Mouse (Mus musculus): ENCODE measurements at regions not wholly inside any gene's neighbourhood (a gene's known extent, or its start where the extent isn't known, plus 50 kb on each side); places are given as distances from the start of the nearest gene placed in this dataset.

DNA sequence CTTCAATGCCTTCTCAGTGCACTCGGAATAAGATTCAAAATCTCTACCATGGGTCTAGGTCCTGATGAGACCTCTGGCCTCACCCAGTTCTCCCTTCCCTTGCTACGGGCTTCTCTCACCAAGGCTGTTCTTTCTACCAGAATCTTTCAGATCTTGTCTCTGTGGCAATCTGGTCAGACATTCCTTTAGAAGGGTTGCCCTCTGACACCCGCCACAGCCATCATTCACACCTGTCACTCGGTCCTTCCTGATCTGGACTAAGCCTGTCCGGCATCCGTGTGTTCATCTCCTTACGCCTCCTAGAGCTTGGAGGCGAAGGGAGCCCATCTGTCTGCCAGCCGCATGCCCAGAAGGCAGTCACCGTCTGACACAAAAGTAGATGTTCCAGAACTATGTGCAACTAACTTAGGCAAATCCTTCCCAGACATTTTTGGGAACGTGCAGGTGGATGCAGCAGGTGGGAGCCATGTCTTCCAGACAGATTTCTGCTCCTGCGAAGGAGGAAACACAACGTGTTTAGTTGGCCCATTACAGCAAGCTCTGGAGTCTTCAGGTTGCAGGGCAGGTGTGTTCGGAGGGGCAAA is 77.7 kb downstream of the Fam76b start:
- no peak for DNase-seq (ENCODE audit: inconsistent age in 2 of 2, low spot score in 1 of 2)

DNA sequence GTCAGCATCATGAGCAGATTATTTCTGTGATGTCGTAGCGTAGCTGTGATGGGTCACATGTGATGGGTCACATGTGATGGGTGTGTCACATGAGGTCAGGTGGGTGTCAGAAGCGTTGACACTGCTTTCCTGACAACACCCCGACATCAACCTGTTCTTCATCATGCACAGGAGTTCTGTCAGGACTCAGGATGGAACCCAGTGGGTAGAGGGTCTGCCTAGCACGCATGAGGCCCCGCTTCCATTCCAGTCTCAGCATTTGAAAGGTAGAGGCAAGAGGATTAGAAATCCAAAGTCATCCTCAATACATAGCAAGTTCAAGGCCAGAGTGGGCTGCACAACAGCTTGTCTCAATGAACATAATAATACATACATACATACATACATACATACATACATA is 79.2 kb downstream of the Fam76b start:
- DNase-seq (ENCODE audit: inconsistent age in 2 of 2, low spot score in 1 of 2): no peak

- DNase-seq (ENCODE audit: inconsistent age in 2 of 2, low spot score in 1 of 2): no peak
These were observed 82.1 kb downstream of the Fam76b start for GRCm38 (mm10) chr9:13909604-13910003.

- DNase-seq (ENCODE audit: inconsistent age in 2 of 2, low spot score in 1 of 2): no peak
These were observed 82.6 kb downstream of the Fam76b start for GRCm38 (mm10) chr9:13910091-13910490.

GRCm38 (mm10) chr9:13913459-13913858 is 85.9 kb downstream of the Fam76b start:
- no peak for DNase-seq (ENCODE audit: inconsistent age in 2 of 2, low spot score in 1 of 2)

- no peak for DNase-seq (ENCODE audit: inconsistent age in 2 of 2, low spot score in 1 of 2)
These were observed 86.6 kb downstream of the Fam76b start for GRCm38 (mm10) chr9:13914131-13914530.

DNA sequence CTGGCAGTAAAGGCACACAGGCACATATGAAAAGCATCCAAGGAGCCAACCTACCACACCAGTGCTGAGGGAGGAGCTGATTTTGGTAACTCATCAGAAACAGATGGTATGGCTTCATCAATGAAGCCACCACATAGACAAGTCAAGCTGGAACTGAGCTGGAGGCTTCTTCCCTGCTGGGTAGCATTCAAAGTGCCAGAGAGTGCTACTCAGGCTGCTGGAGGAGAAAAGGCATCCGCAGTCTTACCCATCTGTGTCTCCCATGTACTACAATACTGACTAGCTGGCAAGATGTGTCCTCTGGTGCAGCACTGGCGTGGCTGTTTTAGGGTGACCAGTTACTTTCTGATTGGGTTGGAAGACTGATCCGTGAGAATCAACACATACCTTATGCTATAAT is 87.3 kb downstream of the Fam76b start:
- DNase-seq (ENCODE audit: inconsistent age in 2 of 2, low spot score in 1 of 2): no peak

GRCm38 (mm10) chr9:13916837-13917236 is 89.3 kb downstream of the Fam76b start:
- no peak for DNase-seq (ENCODE audit: inconsistent age in 2 of 2, low spot score in 1 of 2)

- no peak for DNase-seq (ENCODE audit: inconsistent age in 2 of 2, low spot score in 1 of 2)
These were observed 91.2 kb downstream of the Fam76b start for GRCm38 (mm10) chr9:13918606-13919202.

DNA sequence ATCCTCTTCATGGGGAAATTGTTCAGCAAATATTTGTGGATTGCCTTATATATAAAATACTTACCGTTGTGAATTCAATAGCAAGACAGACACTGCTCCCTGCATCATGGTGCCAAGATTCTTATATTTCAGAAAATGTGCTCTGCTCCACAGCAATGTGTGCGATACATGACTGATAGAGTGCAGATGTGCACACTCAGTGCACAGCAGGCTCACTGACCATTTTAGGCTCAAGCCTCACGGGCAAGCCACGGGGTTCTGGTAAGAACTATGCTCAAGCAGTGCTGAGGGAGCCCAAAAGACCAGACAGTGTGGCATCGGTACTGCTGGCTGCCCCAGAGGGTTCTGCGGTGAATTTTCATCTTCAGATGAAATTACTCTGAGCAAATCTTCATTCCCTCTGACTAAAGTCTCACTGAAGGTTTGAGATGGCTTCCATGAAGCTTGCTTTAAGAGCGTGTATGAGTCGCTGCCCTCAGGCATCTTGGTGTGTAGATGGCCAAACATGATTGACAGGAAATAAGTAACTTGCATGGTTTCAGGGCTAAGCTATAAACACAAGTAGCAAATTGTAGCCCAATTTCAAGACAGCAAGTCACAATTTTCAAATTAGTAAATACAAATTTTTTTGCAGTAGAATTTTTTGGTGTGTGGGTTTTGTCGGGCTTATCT is 92.4 kb downstream of the Fam76b start:
- DNase-seq (ENCODE audit: inconsistent age in 2 of 2, low spot score in 1 of 2): no peak

DNA sequence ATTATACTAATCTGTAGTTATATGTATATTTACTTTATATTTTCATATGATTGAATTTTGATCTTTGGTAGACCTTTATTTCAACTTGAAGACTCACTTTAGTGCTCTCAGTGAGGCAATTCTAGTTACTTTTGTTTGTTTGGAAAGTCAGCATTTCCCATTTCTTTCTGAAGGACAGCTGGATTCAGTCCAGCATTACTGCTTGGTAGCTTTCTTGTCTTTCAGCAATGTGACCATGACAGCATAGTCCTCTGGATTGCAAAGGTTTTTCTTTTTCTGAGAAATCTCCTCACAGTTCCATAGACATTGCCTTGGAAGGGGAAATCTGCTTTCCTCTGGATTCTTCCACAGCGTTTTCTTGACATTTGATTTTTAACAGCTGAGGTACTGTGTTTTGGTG is 93.1 kb downstream of the Fam76b start:
- peak in 1 of 2 experiments; percentile 77 for DNase-seq (ENCODE audit: inconsistent age in 2 of 2, low spot score in 1 of 2)

DNA sequence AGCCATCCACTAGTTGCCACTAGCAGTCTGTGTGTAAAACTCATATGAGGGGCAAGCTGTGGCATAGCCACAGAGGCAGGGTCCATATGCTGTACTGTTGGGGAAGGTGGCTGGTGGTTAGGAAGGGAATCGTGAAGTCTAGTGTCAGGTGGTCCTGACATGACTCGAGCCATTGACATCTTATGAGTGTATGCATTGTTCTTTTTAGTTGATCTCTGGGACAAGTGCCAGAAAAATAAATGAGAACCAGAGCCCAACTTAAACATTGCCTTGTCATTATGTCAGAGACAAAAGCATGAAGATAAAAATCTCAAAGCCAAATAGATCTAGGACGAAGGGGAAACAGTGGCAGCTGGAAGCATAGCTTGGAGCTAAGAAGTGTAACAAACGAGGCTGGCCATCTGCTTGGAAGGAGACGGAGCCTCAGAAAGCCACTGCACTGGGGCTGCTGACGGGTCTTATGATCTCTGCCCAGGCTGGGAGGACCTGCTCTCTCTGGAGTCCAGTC is 104.5 kb downstream of the Fam76b start:
- DNase-seq (ENCODE audit: inconsistent age in 2 of 2, low spot score in 1 of 2): no peak

DNA sequence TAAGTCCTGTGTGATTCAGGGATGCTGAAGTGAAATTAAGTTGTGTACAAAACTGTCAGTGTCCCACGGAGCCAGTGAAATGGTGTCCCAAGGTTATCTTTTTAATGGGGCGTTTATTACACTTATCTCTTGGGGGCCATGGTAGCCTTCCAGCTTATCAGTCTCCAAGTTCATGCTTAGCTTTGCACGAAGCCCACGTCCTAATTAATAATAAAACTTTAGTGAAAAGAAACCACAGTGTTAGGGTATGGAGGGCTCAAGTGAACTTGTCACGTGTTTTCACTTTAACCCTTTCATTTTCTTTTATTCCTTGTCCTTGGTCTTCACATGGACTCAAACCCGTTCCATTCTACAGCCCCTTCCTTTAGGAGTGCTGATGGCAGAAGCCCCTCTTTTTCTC is 105.9 kb downstream of the Fam76b start:
- DNase-seq (ENCODE audit: inconsistent age in 2 of 2, low spot score in 1 of 2): no peak

DNA sequence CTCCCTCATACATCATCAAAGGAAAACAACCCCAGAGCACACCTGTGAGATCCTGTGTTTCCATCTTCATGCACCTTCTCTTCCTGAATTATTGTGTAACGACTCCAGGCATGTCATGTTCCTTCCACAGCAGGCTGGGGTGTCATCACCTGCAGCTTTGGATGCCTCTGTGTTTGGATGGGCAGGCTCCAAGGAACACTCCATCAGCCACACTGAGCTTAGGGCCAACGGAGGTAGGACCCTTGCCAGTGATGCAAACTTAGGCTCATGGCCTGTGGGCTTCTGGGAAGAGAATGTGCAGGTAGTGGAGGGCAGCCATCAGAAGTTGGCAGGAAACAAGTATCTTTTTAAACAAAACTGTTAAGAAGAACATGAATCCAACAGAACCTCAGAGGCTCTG is 109.8 kb downstream of the Fam76b start:
- DNase-seq (ENCODE audit: inconsistent age in 2 of 2, low spot score in 1 of 2): no peak

DNA sequence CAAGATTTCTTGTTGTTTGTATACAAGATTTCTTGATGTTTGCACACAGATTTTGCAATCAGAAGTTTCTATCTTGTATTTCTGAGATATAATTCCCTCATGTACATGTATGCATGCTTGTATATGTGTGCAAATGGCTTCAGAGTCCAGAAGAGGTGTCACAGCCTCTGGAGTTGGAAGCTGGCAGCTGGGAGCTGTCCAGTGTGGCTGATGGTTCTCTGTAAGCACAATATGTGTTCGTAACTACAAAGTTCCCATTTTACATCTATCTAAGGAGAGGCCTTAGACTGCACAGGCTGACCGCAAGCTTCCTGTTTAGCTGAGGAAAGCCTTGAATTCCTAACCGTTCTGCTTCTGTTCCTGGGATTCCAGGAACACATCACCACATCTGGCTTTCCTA is 119.0 kb downstream of the Fam76b start:
- DNase-seq (ENCODE audit: inconsistent age in 2 of 2, low spot score in 1 of 2): no peak

DNA sequence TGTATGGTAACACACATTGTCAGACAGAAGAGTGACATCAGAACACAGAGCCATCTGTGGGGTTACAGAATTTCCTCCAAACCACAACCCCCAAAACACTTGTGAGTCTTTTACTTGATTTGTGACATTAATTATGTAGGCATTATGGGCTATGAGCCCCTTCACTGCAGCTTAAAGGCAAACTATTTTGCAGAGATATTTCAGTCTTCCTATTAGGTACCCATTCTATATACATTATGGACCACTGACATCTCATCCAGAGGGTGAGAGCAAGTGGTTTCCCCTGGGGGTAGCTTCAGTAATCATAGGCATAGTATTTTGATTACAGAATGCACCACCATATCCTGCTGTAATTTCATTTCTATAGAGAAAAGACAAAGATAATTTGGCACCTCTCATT is 124.6 kb downstream of the Fam76b start:
- DNase-seq (ENCODE audit: inconsistent age in 2 of 2, low spot score in 1 of 2): no peak

DNA sequence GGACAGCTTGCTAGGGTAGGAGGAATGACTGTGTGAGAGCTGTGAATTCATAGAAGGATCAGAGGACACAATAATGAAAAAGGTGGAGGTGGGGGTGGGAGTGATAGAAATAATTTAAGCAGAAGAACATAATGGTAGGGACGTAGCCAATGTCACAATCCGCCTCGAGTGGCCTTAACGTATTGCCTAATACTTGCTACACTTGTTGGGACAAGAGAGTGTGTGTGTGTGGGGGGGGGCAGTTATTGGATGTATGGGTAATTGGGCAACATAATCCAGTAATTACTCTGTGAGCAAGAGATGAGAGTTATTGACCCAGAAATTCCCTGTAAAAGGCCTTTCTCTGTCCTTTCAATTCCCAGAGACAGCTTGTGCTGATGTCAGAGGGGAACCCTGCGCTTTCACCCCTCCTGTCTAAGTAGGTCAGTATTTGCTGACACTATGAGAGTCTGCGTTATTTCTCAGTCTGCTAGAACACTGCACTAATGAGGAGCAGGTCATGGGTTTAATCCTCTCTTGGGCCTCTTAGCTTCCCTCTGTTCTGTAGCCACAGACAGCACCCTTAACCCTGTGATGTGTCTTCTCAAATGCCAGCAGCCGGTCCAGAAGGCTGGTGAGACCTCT is 135.7 kb downstream of the Fam76b start:
- DNase-seq (ENCODE audit: inconsistent age in 2 of 2, low spot score in 1 of 2): no peak

DNA sequence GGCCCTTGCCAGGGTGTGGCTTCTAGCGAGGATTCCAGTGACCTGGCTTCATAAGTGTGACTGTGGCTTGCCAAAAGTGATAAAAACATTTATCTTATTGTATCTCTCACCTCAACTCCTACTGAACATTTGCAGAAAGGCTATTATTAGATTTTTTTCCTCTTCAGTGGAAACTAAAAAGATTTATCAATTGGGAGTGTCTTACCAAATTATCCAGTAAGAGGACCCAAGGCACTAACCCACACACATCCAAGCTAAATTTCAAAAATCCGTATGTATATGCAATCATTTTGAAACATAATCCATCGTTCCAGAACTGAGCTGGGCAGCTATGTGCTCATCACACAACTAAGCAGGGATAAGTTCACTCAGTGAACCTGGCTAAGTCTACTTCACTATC is 136.3 kb downstream of the Fam76b start:
- no peak for DNase-seq (ENCODE audit: inconsistent age in 2 of 2, low spot score in 1 of 2)

DNA sequence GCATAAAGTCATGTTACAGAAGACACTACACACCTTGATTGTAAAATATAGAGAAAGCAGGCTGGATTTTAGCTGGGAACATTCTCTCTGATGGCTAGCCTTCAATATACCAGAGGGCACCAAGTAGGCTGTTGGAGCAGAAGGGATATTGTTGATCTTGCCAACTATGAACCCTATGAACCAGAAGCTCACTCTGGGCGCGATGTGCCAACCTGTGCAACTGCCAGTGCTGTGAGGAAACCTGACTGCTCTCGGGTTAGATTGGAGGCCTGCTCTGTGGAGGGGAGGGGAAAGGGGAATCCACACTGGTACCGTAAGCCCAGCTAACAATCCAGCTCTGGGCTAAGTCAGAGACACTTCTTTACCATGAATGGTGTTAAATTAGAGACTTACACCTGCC is 136.7 kb downstream of the Fam76b start:
- no peak for DNase-seq (ENCODE audit: inconsistent age in 2 of 2, low spot score in 1 of 2)

DNA sequence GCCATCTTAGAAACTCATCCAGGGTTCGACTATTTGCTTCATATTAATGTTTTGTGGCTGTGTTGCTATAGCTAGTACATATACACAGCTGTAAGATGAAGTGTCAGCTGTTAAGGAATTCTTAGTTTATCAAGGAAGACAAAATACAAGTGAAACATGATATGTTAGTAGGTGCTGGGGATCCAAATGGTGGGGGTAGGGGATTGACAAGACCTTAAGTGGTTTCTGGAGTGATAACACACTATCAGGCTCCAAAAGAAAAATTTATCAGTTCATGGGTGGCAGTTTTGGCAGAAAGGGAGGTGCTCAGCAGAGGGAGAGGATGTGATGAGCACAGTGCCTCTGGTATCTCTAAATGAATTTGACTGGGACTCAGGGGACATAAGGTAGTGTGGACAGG is 138.7 kb downstream of the Fam76b start:
- DNase-seq (ENCODE audit: inconsistent age in 2 of 2, low spot score in 1 of 2): no peak

DNA sequence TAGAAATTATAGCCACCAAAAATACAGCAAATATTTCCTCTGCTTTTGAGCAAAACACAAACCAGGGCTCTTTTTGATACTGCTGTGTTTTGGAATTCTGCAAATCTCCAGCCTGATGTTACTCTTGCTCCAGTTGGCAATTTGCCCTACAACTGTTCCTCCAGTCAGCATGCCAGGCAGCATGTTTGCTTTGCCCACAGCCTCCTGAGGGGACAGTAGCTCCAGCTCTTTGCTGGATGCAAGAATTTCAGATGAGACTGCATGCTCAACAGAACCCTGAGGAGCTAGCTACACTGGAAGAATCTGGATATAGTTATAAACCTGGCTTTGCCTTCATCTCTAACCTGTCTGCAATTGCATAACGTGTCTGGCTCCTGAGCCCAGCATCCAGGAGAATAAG is 141.7 kb downstream of the Fam76b start:
- DNase-seq (ENCODE audit: inconsistent age in 2 of 2, low spot score in 1 of 2): peak; percentile 15 to 55

- no peak for DNase-seq (ENCODE audit: inconsistent age in 2 of 2, low spot score in 1 of 2)
These were observed 146.1 kb downstream of the Fam76b start for GRCm38 (mm10) chr9:13973600-13973999.
